Mouse (Mus musculus) thymus, postnatal 0 days (tissue): ENCODE results near the gene Prepl. TPM values are rescaled to one million over a fixed set of nuclear protein-coding genes. Genes with fewer than 3 reads are reported as not detected.

Source experiments
- DNase-seq: peaks from one replicate; pipeline ENCODE4 v3.0.0-alpha.2; 2015; ENCODE audit warnings: low spot score
- polyA plus RNA-seq: library from polyadenylated mRNA; unstranded; fragments of >200 nt; fragmentation: Nextera tagmentation; extraction: Ambion mirVana; gene quantifications from 2 replicates; pipeline ENCODE4 v1.2.1, GENCODE M21; 2015

Prepl gene
- polyA plus RNA-seq, 1 experiment from 2014 or later, result 12.0 TPM

DNA sequence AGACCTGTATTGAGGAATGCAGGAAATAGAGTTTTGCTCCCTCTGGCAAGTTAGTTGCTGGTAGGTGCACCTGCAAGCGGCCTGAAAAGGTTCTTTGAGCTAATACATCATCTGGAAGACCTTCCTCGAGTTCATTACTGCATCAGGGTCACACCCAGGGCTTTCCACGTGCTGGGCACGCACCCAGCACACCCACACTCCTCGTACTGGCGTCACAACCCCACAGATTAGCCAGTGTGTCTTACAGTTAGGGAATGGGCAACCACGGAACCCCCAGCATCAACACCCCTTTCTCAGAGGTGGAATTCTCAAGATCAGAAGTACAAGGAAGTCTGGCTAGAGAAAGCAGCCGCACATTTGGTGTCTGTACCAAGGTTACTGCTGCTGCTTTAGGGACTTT, 65.8 kb downstream of the Prepl start:
- no peak for DNase-seq

DNA sequence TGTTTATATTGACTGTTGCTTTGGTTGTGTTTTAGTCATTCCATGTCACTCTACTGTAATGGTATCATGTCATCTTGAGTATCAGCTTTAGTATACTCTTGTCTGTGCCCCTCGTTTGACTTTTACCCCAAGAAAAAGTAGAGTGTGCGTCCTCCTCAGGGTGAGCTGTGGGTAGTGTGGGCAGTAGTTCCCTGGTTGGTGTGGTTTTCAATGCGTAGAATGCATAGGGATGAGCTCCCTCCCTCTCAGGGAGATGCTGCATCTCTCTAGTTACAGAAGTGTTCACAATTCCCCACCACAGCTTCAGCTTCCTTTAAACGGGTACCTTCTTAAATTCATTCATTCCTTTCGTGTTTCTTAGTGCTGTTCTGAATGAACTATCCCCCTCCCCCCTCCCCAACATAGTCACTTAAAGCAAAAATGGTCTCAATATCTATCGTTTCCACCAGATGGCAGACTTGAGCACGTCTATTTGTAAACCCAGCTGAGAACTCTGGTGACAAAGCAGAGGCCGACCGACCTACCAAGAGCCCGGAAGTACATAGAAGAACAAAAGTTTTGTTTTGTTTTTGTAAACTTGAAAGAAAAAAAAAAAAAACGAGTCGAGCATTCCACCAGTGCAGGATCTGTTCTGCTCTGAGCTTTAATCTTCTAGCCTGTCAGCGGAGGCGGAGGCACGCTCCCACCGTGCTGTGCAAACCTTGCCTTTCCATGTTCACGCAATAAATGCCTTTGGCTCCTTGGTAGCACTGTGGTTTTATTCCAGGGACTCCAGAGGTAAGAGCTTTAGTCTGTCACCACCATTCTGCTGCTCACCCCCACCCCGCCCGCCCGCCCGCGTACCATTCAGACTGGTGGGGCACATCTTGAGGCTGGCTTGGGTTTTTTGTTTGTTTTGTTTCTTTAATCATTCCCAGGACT, 66.5 kb downstream of the Prepl start:
- peak; percentile 88 for DNase-seq

GRCm38 (mm10) chr17:85020343-85020742, 69.7 kb downstream of the Prepl start:
- DNase-seq, result no peak

DNA sequence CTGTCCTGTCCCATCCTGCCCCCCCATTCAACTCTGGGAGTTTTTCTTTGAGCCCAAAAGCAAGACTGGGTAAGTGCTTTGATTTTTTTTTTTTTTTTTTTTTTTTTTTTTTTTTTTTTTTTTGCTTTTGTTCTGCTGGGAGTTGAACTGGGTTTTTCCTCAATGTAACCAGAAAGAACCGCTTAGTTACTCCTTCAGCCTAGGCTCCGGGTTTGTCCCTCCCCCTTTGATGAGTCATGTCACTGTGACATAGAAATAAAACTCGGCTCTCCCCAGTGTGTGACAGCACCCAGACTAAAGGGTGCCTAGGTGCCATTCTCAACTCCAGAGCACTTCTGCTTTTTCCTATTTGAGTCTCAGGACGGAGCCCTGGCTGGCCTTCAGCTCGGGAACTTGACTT, 71.2 kb downstream of the Prepl start:
- DNase-seq, result no peak

- no peak for DNase-seq
Observed at GRCm38 (mm10) chr17:85018344-85018743, 71.7 kb downstream of the Prepl start.

DNA sequence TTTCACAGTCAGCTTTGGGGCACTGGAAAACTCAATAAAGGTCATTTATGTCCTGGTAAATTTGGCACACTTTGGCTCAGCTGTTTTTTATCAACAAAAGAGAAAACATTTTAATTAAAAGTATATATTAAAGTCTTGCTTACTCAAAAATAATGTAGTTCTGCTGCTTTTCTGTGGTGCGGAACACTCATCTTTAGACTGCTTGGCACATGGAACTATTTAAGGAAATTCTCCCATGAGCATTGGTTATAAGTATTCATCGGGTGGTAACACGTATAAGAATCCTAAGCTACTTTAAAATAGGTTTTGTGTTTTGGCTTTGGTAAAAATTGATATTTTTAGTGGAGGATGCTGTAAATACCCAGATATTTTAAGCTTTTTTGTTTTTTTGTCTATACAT, 75.4 kb downstream of the Prepl start:
- no peak for DNase-seq

DNA sequence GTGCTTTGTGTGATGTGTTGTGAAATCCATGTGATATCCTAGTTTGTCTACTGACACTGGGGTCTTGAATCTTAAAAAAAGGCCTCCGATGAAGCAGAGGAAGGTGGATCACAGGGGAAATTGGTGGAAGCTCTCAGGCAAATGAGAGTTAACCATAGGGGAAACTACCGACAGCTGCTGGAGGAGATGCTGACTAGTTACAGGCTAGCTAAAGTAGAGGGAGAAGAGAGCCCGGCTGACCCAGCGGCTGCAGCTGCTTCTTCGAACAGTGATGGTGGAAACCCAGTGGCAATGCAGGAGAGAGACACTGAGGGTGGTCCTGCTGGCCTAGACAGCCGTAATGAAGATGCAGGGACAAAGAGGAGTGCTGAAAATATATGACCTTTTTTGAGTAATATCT, 76.6 kb downstream of the Prepl start:
- no peak for DNase-seq

Other genes with a start within 250 kb of the Prepl start
- 61.0 and 72.9 TPM in 2 replicates for gene Ppm1b, start 133.5 kb downstream of the Prepl start, polyA plus RNA-seq
- 0.13 and 0.17 TPM in 2 replicates for gene Slc3a1, start 61.9 kb downstream of the Prepl start, polyA plus RNA-seq
- 6.6 and 7.3 TPM in 2 replicates for gene Camkmt, start 311 bp upstream of the Prepl start, polyA plus RNA-seq